Mouse (Mus musculus) Patski (cell line): ENCODE measurements at regions not wholly inside any gene's neighbourhood (a gene's known extent, or its start where the extent isn't known, plus 50 kb on each side); places are given as distances from the start of the nearest gene placed in this dataset.

Source experiments
- ATAC-seq: fragments of 100-300 bp; one replicate; pipeline ENCODE4 v1.8.0; 2021
- CTCF ChIA-PET: fragments of 350-600 bp; sonication (Branson Sonifier 250); formaldehyde crosslinking; loops from one replicate; lab custom pipeline; 2022; ENCODE audit warnings: inconsistent platforms; lab: Charles Lee
- POLR2A ChIA-PET: fragments of 350-600 bp; sonication (Branson Sonifier 250); formaldehyde crosslinking; loops from one replicate; lab custom pipeline; 2022; ENCODE audit warnings: antibody characterized with exemption, inconsistent platforms; lab: Charles Lee
- DNase-seq: peaks from one replicate; pipeline ENCODE4 v3.0.0-alpha.2; 2011; ENCODE audit warnings: low read depth, low spot score
- H3K27me3 ChIP-seq: fragments of 371-371 bp; one replicate; pipeline ENCODE4 v1.5.1; 2021
- CTCF ChIP-seq: fragments of 100-300 bp; IDR thresholded peaks from one replicate; pipeline ENCODE4 v1.5.1; 2021
- in situ Hi-C: fragments of 300-500 bp; cut with MboI; formaldehyde crosslinking; loops from 3 replicates; pipeline ENCODE4 v1.11.1; 2018; ENCODE audit warnings: low pct_unique_long_range_greater_than_20kb, mixed read lengths

DNA sequence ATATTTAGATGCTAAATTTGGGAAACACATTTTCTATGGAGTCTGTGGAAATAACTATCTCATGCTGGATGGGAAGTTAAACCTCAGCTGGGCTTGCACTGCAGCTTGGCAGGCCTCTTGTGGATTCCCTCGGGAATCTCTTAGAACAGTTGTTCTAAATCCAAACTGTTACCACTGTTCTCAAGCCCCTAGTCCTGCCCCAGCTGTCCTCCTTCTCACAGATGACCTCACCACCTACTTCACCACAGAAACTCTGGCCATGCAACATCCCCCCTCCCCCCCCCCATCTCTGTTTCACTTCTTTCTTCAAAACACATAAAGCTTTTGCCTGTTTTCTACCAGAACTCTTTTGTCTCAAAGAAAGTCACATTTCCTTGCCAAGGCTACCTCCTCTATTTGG, 136.6 kb upstream of the Wdr44 start:
- POLR2A ChIA-PET = no interaction called here
- DNase-seq (no peak), ATAC-seq (no peak)
- in situ Hi-C loops = no loop called here
- no peak for TF ChIP-seq CTCF
- CTCF ChIA-PET = interaction anchor here (1.0 kb wide), 1 partner anchor 9 kb away, joined by 4 read pairs; no protein-coding TSS in a partner anchor
- H3K27me3 ChIP-seq = peaks cover 38% of the 10 kb centered on the region

DNA sequence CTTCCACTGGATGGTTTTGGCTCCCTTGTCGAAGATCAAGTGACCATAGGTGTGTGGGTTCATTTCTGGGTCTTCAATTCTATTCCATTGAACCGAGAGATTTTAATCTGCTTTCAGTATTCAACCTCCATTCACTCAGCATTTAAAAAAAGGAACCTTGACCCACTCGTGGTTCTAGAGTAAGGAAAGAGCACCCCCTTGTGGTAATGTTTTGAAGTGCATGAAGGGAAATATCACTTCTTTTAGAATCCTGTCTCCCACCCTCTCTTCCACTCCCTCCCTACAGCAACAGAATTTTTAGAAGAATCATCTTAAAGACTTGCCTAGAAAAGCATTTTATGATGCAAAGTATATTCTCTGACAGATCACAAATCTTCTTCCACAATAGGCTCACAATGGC, 127.3 kb upstream of the Wdr44 start:
- DNase-seq (no peak), ATAC-seq (no peak)
- peak; percentile 27 for TF ChIP-seq CTCF
- in situ Hi-C loops = no loop called here
- ChIA-PET POLR2A (no interaction called here), CTCF (interaction anchor here (0.7 kb wide), 1 partner anchor 9 kb away, joined by 4 read pairs; no protein-coding TSS in a partner anchor)
- peaks cover 2% of the 10 kb centered on the region for H3K27me3 ChIP-seq
